Mouse (Mus musculus): Measurements from ENCODE around the gene Otop3.

Otop3 gene

DNA sequence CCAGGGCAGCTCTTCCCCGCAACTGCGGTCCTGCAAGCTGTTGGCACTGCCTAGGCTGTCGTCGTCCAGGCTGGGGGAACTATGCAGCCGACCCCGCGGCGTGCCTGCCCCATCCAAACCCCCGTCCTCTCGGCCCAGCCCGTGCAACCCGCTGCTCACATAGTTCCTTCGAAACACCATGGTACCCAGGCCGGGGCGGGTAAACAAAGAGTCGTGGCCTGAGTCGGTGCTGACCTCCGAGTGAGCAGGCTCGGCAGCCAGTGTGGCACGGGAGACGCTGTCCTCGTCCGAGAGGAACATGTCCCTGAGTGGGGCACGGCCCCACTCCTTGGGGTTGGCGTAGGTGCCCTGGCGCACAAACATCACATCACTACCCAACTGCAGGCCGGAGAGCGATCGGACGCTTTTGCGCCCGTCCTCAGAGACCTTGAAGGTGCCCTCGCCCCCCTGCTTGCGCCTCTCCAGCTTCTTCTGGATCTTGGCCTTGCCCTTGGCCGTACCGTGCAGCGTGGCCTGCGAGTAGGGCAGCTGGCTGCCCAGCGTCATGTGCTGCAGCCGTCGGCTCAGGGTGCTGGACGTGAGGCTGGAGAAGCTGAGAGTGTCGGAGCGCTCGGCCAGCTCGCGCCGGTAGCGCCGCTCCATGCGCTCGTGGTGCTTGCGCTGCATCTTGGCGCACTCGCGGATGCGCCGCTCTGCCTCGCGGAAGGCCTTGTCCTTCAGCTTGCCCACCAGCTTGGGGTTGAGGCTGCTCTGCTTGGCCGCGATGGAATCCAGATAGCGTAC lies 16.1 kb upstream of the Otop3 start:
- DNase-seq (ENCODE audit: low read depth): no peak

DNA sequence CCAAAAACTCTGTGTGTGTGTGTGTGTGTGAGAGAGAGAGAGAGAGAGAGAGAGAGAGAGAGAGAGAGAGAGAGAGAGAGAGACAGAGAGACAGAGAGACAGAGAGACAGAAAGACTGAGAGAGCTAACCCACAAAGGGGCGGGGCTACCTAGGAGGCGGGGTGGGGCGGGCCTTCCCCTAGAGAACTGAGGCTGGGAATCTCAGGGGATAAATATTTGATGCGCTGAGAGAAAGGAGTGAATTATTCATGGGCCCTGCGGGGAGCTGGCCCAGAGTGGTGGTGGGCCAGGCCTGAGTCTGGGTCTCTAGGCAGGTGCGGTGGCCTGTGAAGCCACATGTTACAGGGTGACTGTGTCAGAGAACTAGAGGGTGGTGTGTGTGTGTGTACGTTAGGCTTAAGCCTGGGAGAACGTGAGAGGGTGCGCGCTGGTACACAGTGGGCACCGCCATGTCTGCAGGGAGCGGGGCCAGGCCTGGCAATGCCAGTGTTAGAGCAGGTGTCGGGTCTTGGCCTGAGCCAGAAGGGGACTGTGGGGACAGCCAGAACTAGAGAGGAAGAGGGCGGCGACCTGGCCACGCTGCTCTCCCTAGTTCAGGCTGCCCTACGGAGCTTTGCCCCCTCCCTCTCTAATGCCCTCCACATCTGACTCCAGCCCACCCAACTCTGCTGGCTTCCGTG lies 14.7 kb upstream of the Otop3 start:
- DNase-seq (ENCODE audit: low read depth): no peak

GRCm38 (mm10) chr11:115321906-115322693 lies 12.4 kb upstream of the Otop3 start, which contains the start of gene Ush1g:
TSS of gene Ush1g (minus strand) at chr11:115322041.
- DNase-seq (ENCODE audit: low read depth): peak; percentile 56

DNA sequence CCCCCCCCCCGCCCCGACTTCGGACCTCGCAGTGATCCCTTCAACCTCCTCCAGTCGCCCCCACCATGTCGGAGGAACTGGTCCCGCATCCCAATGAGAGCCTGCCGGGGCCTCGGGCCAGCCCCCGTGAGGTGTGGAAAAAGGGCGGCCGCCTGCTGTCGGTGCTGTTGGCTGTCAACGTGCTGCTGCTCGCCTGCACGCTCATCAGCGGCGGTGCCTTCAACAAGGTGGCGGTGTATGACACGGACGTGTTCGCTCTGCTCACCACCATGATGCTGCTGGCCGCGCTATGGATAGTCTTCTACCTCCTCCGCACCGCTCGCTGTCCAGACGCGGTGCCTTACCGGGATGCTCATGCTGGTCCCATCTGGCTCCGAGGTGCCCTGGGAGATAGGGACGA lies 11.2 kb upstream of the Otop3 start:
- DNase-seq (ENCODE audit: low read depth): no peak

DNA sequence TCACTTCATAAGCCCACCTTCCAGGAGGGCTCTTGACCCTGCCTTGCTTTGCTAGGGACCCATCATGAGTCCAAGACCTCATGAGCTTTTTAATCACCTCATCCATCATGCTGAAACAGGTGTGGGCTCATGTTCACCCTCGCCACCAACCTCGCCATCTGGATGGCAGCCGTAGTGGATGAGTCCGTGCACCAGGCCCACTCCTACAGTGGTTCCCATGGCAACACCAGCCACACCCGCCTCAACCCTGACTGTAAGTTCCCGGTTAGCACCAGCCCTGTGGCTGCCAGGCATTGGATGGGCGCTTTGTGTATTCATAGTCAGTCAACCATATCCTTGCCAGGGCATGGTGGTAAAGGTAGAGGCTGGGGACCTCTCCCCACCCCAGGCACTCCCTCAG lies 7.8 kb upstream of the Otop3 start:
- no peak for DNase-seq (ENCODE audit: low read depth)

DNA sequence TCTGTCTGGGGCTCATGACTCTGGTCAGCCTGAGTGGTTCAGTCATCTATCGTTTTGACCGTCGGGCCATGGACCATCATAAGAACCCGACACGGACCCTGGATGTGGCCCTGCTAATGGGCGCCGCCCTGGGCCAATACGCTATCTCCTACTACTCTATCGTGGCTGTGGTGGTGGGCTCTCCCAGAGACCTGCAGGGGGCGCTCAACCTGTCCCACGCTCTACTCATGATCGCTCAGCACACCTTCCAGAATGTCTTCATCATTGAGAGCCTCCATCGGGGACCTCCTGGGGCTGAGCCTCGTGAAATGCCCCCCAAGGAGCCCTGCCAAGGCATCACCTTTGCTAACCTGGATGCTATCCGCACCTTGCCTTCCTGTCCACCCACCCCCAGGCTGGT lies 5.2 kb upstream of the Otop3 start:
- no peak for DNase-seq (ENCODE audit: low read depth)

- no peak for DNase-seq (ENCODE audit: low read depth)
Observed at GRCm38 (mm10) chr11:115335223-115335622, 692 bp downstream of the Otop3 start.

- no peak for DNase-seq (ENCODE audit: low read depth)
Observed at GRCm38 (mm10) chr11:115336115-115336514, 1.6 kb downstream of the Otop3 start.

DNA sequence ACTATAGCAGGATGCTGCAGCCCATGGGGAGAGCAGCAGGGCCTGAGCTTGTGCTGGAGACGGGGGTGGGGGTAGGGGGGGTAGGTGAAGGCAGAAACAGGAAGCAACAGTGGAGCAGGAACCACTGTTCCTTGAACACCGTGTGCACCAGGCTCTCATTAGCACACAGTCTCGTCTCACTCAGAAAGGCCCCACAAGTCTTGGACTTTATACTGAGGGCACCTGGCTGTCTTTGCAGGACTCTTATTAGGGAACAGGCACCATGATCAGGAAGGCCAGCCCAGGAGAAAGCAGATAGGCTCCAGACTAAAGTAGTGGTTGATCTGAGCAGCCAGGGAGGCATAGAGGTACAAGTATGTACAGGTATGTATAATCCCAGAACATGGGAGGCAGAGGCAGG lies 2.8 kb downstream of the Otop3 start:
- no peak for DNase-seq (ENCODE audit: low read depth)

GRCm38 (mm10) chr11:115337826-115338225 lies 3.3 kb downstream of the Otop3 start:
- no peak for DNase-seq (ENCODE audit: low read depth)

- no peak for DNase-seq (ENCODE audit: low read depth)
Observed at GRCm38 (mm10) chr11:115341246-115341645, 6.7 kb downstream of the Otop3 start.

- DNase-seq (ENCODE audit: low read depth): no peak
Observed at GRCm38 (mm10) chr11:115341866-115342265, 7.3 kb downstream of the Otop3 start.

- peak; percentile 16 for DNase-seq (ENCODE audit: low read depth)
Observed at GRCm38 (mm10) chr11:115344967-115345366, 10.4 kb downstream of the Otop3 start.

DNA sequence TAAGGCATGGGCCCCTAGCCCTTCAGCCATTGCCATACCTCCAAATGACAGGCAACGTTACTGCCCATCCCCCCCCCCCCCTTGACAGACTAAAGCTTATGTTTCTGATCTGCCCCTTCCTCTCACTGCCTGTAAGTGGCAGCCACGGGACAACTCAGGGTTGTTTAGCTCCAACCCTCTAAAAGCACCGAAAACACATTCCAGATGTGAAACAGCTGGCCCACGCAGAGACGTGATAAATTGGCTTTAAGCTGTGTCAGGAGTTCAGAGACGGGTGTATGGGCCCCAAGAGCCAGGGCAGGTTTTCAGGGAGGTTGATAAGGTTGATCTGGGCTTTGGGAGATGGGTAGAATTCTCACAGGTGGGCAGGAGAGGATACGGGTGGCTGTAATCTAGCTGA lies 11.0 kb downstream of the Otop3 start:
- DNase-seq (ENCODE audit: low read depth): no peak

DNA sequence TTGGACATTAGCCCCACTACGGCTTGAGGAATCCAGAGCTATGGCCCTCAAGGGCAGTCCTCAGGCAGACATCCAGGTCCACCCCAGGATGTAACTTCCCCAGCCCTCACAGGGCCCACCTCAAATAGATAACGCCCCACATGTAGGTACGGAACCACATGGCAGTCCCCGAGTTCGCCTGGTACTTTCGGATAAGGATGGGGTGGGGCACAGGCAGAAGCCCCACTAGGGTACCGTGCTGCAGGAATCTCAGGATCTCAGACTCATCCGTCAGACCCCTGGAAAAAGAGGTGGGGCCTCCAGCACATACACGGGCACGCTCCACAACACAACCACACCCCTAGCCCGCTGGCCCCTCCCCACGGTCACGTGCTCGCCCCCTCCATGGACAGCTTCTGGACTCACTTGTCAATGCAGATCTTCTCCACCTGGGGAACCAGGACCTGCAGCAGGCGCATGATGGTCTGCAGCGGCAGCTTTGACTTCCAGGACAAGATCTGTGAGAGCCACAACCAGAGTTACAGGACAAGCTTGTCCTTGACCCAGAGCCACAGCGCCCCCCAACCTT lies 14.2 kb downstream of the Otop3 start:
- DNase-seq (ENCODE audit: low read depth): no peak

DNA sequence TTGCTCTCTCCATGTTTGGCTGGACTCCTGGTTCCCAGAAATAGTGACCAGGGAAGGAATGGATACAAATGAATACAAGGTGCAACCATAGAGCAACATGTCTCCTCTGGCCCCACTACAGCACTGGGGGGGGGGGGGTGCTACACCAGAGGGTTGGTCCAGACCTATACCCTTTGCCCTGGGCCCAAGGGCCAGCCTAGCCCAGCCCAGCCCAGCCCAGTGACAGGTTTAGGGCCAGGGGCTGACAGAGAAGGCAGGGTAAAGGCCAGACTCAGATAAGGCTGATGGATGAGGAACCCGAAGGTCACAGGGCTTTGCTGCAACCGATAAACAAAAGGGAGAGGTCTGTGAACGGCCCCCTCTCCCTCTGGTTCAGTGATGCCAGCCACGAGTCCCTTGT lies 15.4 kb downstream of the Otop3 start:
- no peak for DNase-seq (ENCODE audit: low read depth)

DNA sequence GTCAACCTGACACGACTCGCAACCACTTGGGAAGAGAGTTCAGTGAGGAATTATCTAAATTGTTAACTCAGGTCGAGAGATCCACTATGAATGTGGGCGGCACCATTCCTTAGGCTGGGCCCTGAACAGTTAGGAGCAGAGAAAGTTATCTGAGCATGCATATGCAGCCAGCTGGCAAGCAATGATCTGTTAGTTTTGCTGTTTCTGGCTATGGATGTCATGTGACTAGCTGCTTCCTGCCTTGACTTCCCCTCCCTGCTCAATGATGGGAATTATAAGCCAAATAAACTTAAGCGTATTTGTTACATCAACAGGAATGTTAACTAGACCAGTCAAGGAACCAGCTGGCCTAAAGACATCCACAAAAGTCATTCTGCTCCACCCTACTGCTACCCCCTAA lies 18.8 kb downstream of the Otop3 start:
- DNase-seq (ENCODE audit: low read depth): no peak

GRCm38 (mm10) chr11:115354183-115354582 lies 19.7 kb downstream of the Otop3 start:
- DNase-seq (ENCODE audit: low read depth): peak; percentile 81

GRCm38 (mm10) chr11:115358468-115358867 lies 23.9 kb downstream of the Otop3 start:
- DNase-seq (ENCODE audit: low read depth): peak; percentile 75

DNA sequence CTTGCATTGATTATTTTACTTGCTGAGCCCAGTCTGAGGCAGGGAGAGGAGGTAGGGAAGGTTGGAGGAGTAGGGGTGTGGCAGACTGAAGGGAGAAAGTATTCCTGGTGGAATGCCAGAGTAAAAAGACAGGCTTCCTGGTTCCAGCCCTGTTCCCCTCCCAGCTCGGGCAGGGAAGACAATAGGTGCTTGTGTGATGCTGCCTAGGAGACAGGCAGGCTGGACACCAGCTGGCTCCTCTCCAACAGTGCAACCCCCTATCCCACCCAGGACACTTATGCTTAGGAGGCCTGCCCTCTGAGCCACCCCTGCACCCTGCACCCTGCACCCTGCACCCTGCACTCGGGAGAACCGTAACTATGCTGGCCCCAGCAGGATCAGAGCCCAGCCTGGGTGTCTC lies 24.8 kb downstream of the Otop3 start:
- DNase-seq (ENCODE audit: low read depth): no peak

GRCm38 (mm10) chr11:115359726-115360125 lies 25.2 kb downstream of the Otop3 start:
- peak; percentile 24 for DNase-seq (ENCODE audit: low read depth)

DNA sequence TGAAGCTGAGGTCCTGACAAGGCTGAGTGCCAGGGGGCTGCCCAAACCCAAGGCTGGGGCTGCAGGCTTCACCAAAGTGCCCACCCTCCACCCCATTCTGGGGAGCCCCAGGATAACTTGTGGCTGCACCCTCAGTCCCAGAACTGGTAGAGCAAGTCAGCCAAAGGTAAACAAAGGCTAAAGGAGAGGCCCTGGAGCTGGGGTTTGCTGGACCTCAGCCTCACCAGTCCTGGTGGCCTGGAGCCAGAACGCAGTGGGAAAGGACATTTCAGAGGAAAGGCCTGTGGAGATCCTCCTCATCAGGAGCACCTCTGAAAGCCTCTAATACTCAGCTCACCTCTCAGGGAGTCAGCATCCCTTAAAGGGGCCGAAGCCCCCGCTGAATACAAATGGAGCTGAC lies 29.6 kb downstream of the Otop3 start:
- no peak for DNase-seq (ENCODE audit: low read depth)

Data from 416B (cell line).